Mouse (Mus musculus): ENCODE measurements around the gene Ppfibp1. TPM values are rescaled to one million over a fixed set of nuclear protein-coding genes. Genes with fewer than 3 reads are reported as not detected.
A peak's percentile ranks its signal among the peaks of the same experiment; 100 is the strongest.

The Ppfibp1 gene
- polyA plus RNA-seq (2012; ENCODE audit: insufficient read depth, low replicate concordance), result 1.7 and 3.4 TPM in 2 replicates

DNA sequence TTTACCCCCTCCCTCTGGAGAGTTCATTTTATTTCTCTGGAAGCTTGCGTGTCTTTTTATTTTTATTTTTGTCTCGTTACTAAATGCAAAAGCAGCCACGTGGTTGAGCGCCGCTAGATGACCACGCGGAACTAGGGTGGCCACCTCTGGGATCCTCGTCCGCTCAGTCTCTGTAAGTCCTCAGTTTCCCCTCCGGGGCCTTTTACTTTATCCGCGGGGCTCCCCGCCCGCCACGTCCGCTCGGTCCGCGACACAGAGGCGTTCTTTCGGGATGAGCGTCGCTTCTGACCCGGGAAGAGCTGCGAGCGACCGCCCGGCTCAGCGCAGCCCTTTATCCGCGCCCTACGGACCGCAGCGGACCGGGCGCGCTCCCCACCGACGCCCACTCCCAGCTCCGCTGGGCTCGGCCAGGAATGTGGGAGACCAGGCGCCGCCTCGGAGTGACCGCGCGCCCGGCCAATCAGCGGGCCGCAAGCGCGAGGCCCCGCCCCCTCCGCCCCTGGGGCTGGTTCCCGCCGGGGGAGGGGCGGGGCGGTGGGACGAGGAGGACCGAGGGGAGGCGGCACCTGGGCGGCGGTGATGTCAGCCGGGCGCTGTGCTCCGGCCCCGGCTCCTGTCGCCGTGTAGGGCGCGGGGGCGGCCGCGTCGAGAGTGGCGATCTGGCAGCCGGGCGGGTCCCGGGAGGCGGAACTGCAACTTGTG is at the start of gene Ppfibp1:
Ppfibp1 (plus strand) TSS at position 530 of the 702 bp plus-strand sequence.
- Histone ChIP-seq H3K36me3 (replicated peaks; ENCODE audit: low read length) (peaks cover 11% of the 10 kb centered on the region), H3K9me3 (no peaks in the 10 kb centered on the region), H3K4me1 (peaks cover 64% of the 10 kb centered on the region), H3K4me3 (replicated peaks) (peak within 1 kb of the TSS; percentile 95), H3K27me3 (replicated peaks) (no peaks in the 10 kb centered on the region)
- TF ChIP-seq FLI1 (IDR thresholded peaks at IDR 0.05; ENCODE audit: low read length), result no peak
- no peak for TF ChIP-seq GATA1 (IDR thresholded peaks at IDR 0.05; ENCODE audit: borderline replicate concordance, low read length)

DNA sequence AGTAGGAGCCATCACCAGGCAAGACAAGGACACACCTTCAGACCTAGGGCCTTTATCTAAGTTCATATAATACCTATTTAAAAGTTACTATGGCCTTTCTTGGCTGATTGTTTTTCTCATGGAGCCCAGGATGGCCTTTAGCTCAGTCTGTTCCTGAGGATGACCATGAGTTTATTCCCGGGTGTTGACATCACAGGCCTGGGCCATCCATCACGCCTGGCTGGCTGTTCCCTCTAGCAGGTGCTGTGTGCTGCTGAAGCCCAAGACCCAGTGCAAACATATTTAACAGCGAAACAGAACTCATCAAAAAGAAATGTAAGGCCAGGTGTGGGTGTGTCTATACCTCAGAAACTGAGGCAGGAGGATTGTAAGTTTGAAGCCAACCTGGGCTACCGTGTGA is 49.4 kb upstream of the Ppfibp1 start:
- no peaks in the 10 kb centered on the region for H3K9me3 ChIP-seq
- no peak overlapping the region for H3K4me3 ChIP-seq (replicated peaks)
- TF ChIP-seq GATA1 (IDR thresholded peaks at IDR 0.05; ENCODE audit: borderline replicate concordance, low read length), result no peak
- peaks cover 48% of the 10 kb centered on the region for H3K4me1 ChIP-seq
- H3K27me3 ChIP-seq (replicated peaks), result peaks cover 10% of the 10 kb centered on the region
- H3K36me3 ChIP-seq (replicated peaks; ENCODE audit: low read length), result no peaks in the 10 kb centered on the region

DNA sequence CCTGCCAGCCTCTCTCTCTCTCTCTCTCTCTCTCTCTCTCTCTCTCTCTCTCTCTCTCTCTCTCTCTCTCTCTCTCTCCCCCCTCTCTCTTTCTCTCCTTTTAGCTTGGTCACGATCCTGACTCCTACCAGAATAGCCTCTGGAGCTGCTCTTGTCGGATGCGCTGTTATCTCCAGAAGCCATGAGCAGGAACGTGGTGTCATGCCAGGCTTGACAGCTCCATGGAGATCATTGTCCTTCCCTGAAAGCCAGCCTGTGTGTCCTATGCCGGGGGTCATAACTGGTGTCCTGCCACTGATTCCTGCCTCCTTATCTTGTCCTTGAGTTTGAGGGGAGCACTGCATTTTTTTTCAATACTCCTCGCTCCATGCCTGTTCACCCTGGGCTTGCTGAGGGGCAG is 43.4 kb upstream of the Ppfibp1 start:
- H3K4me1 ChIP-seq, result peaks cover 63% of the 10 kb centered on the region
- no peaks in the 10 kb centered on the region for H3K9me3 ChIP-seq
- H3K36me3 ChIP-seq (replicated peaks; ENCODE audit: low read length), result no peaks in the 10 kb centered on the region
- TF ChIP-seq FLI1 (IDR thresholded peaks at IDR 0.05; ENCODE audit: low read length), result no peak
- TF ChIP-seq GATA1 (IDR thresholded peaks at IDR 0.05; ENCODE audit: borderline replicate concordance, low read length), result no peak
- peaks cover 13% of the 10 kb centered on the region for H3K27me3 ChIP-seq (replicated peaks)
- no peak overlapping the region for H3K4me3 ChIP-seq (replicated peaks)

- no peak overlapping the region for H3K4me3 ChIP-seq (replicated peaks)
- peaks cover 64% of the 10 kb centered on the region for H3K4me1 ChIP-seq
- H3K36me3 ChIP-seq (replicated peaks; ENCODE audit: low read length), result no peaks in the 10 kb centered on the region
- no peaks in the 10 kb centered on the region for H3K9me3 ChIP-seq
- peaks cover 13% of the 10 kb centered on the region for H3K27me3 ChIP-seq (replicated peaks)
- TF ChIP-seq FLI1 (IDR thresholded peaks at IDR 0.05; ENCODE audit: low read length), result no peak
- no peak for TF ChIP-seq GATA1 (IDR thresholded peaks at IDR 0.05; ENCODE audit: borderline replicate concordance, low read length)
These were observed 42.9 kb upstream of the Ppfibp1 start for GRCm38 (mm10) chr6:146845347-146845746.

- H3K9me3 ChIP-seq, result no peaks in the 10 kb centered on the region
- no peak for TF ChIP-seq GATA1 (IDR thresholded peaks at IDR 0.05; ENCODE audit: borderline replicate concordance, low read length)
- TF ChIP-seq FLI1 (IDR thresholded peaks at IDR 0.05; ENCODE audit: low read length), result no peak
- no peaks in the 10 kb centered on the region for H3K36me3 ChIP-seq (replicated peaks; ENCODE audit: low read length)
- H3K4me1 ChIP-seq, result peaks cover 64% of the 10 kb centered on the region
- peaks cover 13% of the 10 kb centered on the region for H3K27me3 ChIP-seq (replicated peaks)
- H3K4me3 ChIP-seq (replicated peaks), result no peak overlapping the region
These were observed 42.1 kb upstream of the Ppfibp1 start for GRCm38 (mm10) chr6:146845961-146846750.

DNA sequence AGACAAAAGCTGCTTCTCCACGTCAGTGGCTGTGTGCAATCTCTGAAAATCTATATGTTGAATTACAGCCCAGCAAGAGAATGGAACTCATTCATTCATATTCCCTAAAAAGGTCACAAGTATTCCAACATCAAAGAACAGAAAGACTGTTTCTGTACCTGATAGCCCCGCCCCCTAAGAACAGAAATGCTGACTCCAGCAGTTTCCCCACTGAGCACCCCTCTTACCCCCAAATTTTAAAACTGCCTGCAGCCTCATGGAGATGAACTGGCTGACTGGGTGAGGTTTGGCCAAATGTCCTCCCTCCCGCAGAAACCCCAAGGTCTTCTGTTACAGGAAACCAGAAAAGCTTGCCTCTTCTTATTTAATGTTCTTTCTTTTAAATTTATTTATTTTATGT is 40.9 kb upstream of the Ppfibp1 start:
- H3K9me3 ChIP-seq, result no peaks in the 10 kb centered on the region
- no peak overlapping the region for H3K4me3 ChIP-seq (replicated peaks)
- peaks cover 13% of the 10 kb centered on the region for H3K27me3 ChIP-seq (replicated peaks)
- no peak for TF ChIP-seq GATA1 (IDR thresholded peaks at IDR 0.05; ENCODE audit: borderline replicate concordance, low read length)
- no peak for TF ChIP-seq FLI1 (IDR thresholded peaks at IDR 0.05; ENCODE audit: low read length)
- peaks cover 52% of the 10 kb centered on the region for H3K4me1 ChIP-seq
- H3K36me3 ChIP-seq (replicated peaks; ENCODE audit: low read length), result no peaks in the 10 kb centered on the region

- H3K36me3 ChIP-seq (replicated peaks; ENCODE audit: low read length), result no peaks in the 10 kb centered on the region
- no peak overlapping the region for H3K4me3 ChIP-seq (replicated peaks)
- peaks cover 11% of the 10 kb centered on the region for H3K27me3 ChIP-seq (replicated peaks)
- H3K4me1 ChIP-seq, result peaks cover 46% of the 10 kb centered on the region
- TF ChIP-seq GATA1 (IDR thresholded peaks at IDR 0.05; ENCODE audit: borderline replicate concordance, low read length), result no peak
- no peak for TF ChIP-seq FLI1 (IDR thresholded peaks at IDR 0.05; ENCODE audit: low read length)
- no peaks in the 10 kb centered on the region for H3K9me3 ChIP-seq
These were observed 40.0 kb upstream of the Ppfibp1 start for GRCm38 (mm10) chr6:146848281-146848680.

GRCm38 (mm10) chr6:146850050-146850449 is 38.2 kb upstream of the Ppfibp1 start, which contains the start of gene Smco2:
Smco2 (plus strand) TSS chr6:146850104.
- no peak within 1 kb of the TSS for H3K4me3 ChIP-seq (replicated peaks)
- H3K4me1 ChIP-seq, result peaks cover 50% of the 10 kb centered on the region
- no peaks in the 10 kb centered on the region for H3K9me3 ChIP-seq
- TF ChIP-seq GATA1 (IDR thresholded peaks at IDR 0.05; ENCODE audit: borderline replicate concordance, low read length) (no peak), FLI1 (IDR thresholded peaks at IDR 0.05; ENCODE audit: low read length) (no peak)
- H3K27me3 ChIP-seq (replicated peaks), result peaks cover 5% of the 10 kb centered on the region
- H3K36me3 ChIP-seq (replicated peaks; ENCODE audit: low read length), result no peaks in the 10 kb centered on the region

GRCm38 (mm10) chr6:146851916-146852315 is 36.4 kb upstream of the Ppfibp1 start:
- Histone ChIP-seq H3K36me3 (replicated peaks; ENCODE audit: low read length) (no peaks in the 10 kb centered on the region), H3K4me1 (peaks cover 37% of the 10 kb centered on the region), H3K4me3 (replicated peaks) (no peak overlapping the region), H3K9me3 (0 out of 2 replicates have a peak, but pooled peaks cover 3% of the 10 kb centered on the region), H3K27me3 (replicated peaks) (peaks cover 8% of the 10 kb centered on the region)
- TF ChIP-seq FLI1 (IDR thresholded peaks at IDR 0.05; ENCODE audit: low read length), result no peak
- no peak for TF ChIP-seq GATA1 (IDR thresholded peaks at IDR 0.05; ENCODE audit: borderline replicate concordance, low read length)

DNA sequence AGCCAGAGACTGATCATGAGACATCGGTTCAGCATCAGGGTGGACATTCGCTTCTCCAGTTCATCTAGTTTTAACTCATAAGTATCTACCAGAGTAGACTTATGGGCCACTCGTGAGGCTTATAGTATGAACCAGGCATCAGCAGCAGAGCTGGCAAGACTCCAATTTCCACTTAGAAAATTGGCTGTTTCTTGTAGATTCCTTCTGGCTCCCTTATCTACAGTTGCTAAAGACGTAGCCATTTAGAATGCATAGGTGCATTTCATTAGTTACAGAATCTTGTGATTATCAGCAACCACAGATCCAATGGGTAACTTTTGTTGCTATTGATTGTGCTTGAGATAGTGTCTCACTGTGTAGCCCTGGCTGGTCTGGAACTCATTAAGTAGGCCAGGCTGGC is 35.5 kb upstream of the Ppfibp1 start:
- Histone ChIP-seq H3K36me3 (replicated peaks; ENCODE audit: low read length) (no peaks in the 10 kb centered on the region), H3K9me3 (0 out of 2 replicates have a peak, but pooled peaks cover 3% of the 10 kb centered on the region), H3K4me1 (peaks cover 33% of the 10 kb centered on the region), H3K27me3 (replicated peaks) (peaks cover 8% of the 10 kb centered on the region), H3K4me3 (replicated peaks) (no peak overlapping the region)
- TF ChIP-seq FLI1 (IDR thresholded peaks at IDR 0.05; ENCODE audit: low read length), result no peak
